Mouse (Mus musculus) thymus, adult 2 months (tissue): Measurements from ENCODE around the gene Olfr325. TPM values are rescaled to one million over a fixed set of nuclear protein-coding genes. Genes with fewer than 3 reads are reported as not detected.
"Not testable (repeated sequence)": the region's sequence is repeated elsewhere in the genome, so short reads cannot be mapped to it uniquely, and the experiment has no call there.

Experiments
- DNase-seq: peaks from one replicate; pipeline ENCODE4 v3.0.0; 2021
- H3K27ac ChIP-seq: fragments of 200-500 bp; 2 replicates; pipeline ENCODE4 v1.5.1; 2012; ENCODE audit warnings: low read length, control low read depth; ENCODE audit not compliant: control insufficient read depth, insufficient read depth
- H3K27me3 ChIP-seq: fragments of 200-500 bp; 2 replicates; pipeline ENCODE4 v1.6.1; 2012; ENCODE audit warnings: mild to moderate bottlenecking, low read length, moderate library complexity, mixed read lengths; ENCODE audit not compliant: control insufficient read depth, insufficient read depth
- H3K36me3 ChIP-seq: fragments of 200-500 bp; 2 replicates; pipeline ENCODE4 v1.6.1; 2012; ENCODE audit warnings: mild to moderate bottlenecking, low read length, moderate library complexity; ENCODE audit not compliant: control insufficient read depth, insufficient read depth
- H3K4me1 ChIP-seq: fragments of 200-500 bp; replicated peaks from 2 replicates; pipeline ENCODE4 v1.6.1; 2012; ENCODE audit warnings: low read length; ENCODE audit not compliant: control insufficient read depth, insufficient read depth
- H3K4me3 ChIP-seq: fragments of 200-500 bp; 2 replicates; pipeline ENCODE4 v1.5.1; 2012; ENCODE audit warnings: mild to moderate bottlenecking, low read length, control low read depth, moderate library complexity; ENCODE audit not compliant: control insufficient read depth, insufficient read depth
- CTCF ChIP-seq: fragments of 200-500 bp; IDR thresholded peaks from 2 replicates; pipeline ENCODE4 v1.5.1; 2012; ENCODE audit warnings: mild to moderate bottlenecking, control low read depth, low read length, moderate library complexity, borderline replicate concordance; ENCODE audit not compliant: control insufficient read depth, poor library complexity, insufficient read depth; ENCODE audit errors: extremely low read depth
- POLR2A ChIP-seq: fragments of 200-500 bp; IDR thresholded peaks from 2 replicates; pipeline ENCODE4 v1.6.1; 2012; ENCODE audit warnings: mild to moderate bottlenecking, low read length, control low read depth, moderate library complexity; ENCODE audit not compliant: control insufficient read depth, poor library complexity, insufficient read depth; ENCODE audit errors: extremely low read depth
- WGBS: fragments of 180-500 bp; shearing (Covaris S2); methylation state at CpG from one replicate; pipeline ENCODE4 v1.1.7; 2018; 5-methylcytosine and 5-hydroxymethylcytosine counted together
- polyA plus RNA-seq: library from polyadenylated mRNA; depleted of rRNA; stranded (reverse); fragments of >200 nt; gene quantifications from 2 replicates; pipeline ENCODE4 v1.2.3, GENCODE M21; 2012; rRNA removed

Olfr325 gene
- polyA plus RNA-seq, result 0.32 TPM in 1 of 2 replicates, not detected in the other

- Histone ChIP-seq H3K36me3 (no peaks in the 10 kb centered on the region), H3K27ac (no peak within 1 kb of the TSS), H3K4me3 (no peak within 1 kb of the TSS), H3K27me3 (no peaks in the 10 kb centered on the region), H3K4me1 (no peaks in the 10 kb centered on the region)
- TF ChIP-seq POLR2A (no peak), CTCF (no peak)
- 92% methylated on average over 1 of the region's 1 CpGs for WGBS
- no peak for DNase-seq
Observed at GRCm38 (mm10) chr11:58577430-58577829, at the start of gene Olfr325. Olfr325 (plus strand) TSS chr11:58577730.

- not testable (repeated sequence) for H3K36me3 ChIP-seq, H3K27me3 ChIP-seq, H3K4me1 ChIP-seq, DNase-seq, H3K27ac ChIP-seq, H3K4me3 ChIP-seq
Observed at GRCm38 (mm10) chr11:58534736-58535135, 42.8 kb upstream of the Olfr325 start, which contains the start of gene Olfr330. Olfr330 (minus strand) TSS chr11:58534836.

- DNase-seq, result no peak
- TF ChIP-seq CTCF, result no peak
- no peak for TF ChIP-seq POLR2A
- Histone ChIP-seq H3K27me3 (no peaks in the 10 kb centered on the region), H3K27ac (no peak within 1 kb of the TSS), H3K36me3 (no peaks in the 10 kb centered on the region), H3K4me1 (no peaks in the 10 kb centered on the region), H3K4me3 (no peak within 1 kb of the TSS)
- WGBS, result 87% methylated on average over 5 of the region's 5 CpGs
Observed at GRCm38 (mm10) chr11:58546322-58546721, 31.2 kb upstream of the Olfr325 start, which contains the start of gene Olfr329-ps. Olfr329-ps (minus strand) TSS chr11:58546422.

GRCm38 (mm10) chr11:58555536-58555935 lies 22.0 kb upstream of the Olfr325 start, which contains the start of gene Olfr328:
Olfr328 (minus strand) TSS chr11:58555636.
- Histone ChIP-seq H3K27ac (no peak within 1 kb of the TSS), H3K4me3 (no peak within 1 kb of the TSS), H3K27me3 (no peaks in the 10 kb centered on the region), H3K4me1 (no peaks in the 10 kb centered on the region), H3K36me3 (no peaks in the 10 kb centered on the region)
- no peak for TF ChIP-seq POLR2A
- no peak for TF ChIP-seq CTCF
- WGBS, result 86% methylated on average over 1 of the region's 1 CpGs
- no peak for DNase-seq

GRCm38 (mm10) chr11:58570405-58570804 lies 7.1 kb upstream of the Olfr325 start, which contains the start of gene Olfr224:
Olfr224 (minus strand) TSS chr11:58570553.
- Histone ChIP-seq H3K27me3 (no peaks in the 10 kb centered on the region), H3K36me3 (no peaks in the 10 kb centered on the region), H3K4me1 (no peaks in the 10 kb centered on the region), H3K27ac (no peak within 1 kb of the TSS), H3K4me3 (no peak within 1 kb of the TSS)
- TF ChIP-seq CTCF (no peak), POLR2A (no peak)
- DNase-seq, result no peak
- WGBS, result 86% methylated on average over 5 of the region's 5 CpGs

- Histone ChIP-seq H3K4me3 (no peak overlapping the region), H3K27ac (no peak overlapping the region), H3K27me3 (no peaks in the 10 kb centered on the region), H3K36me3 (no peaks in the 10 kb centered on the region), H3K4me1 (no peaks in the 10 kb centered on the region)
- DNase-seq, result no peak
- no peak for TF ChIP-seq CTCF
- 79% methylated on average over 8 of the region's 8 CpGs for WGBS
Observed at GRCm38 (mm10) chr11:58578636-58579035, 1.1 kb downstream of the Olfr325 start.

GRCm38 (mm10) chr11:58587898-58588348 lies 10.4 kb downstream of the Olfr325 start:
- TF ChIP-seq POLR2A, result no peak
- TF ChIP-seq CTCF, result no peak
- no peaks in the 10 kb centered on the region for H3K4me1 ChIP-seq
- no peaks in the 10 kb centered on the region for H3K36me3 ChIP-seq
- H3K27me3 ChIP-seq, result no peaks in the 10 kb centered on the region
- H3K27ac ChIP-seq, result no peak overlapping the region
- 70% methylated on average over 7 of the region's 7 CpGs for WGBS
- peak; percentile 35 for DNase-seq
- no peak overlapping the region for H3K4me3 ChIP-seq
